Mouse (Mus musculus) CH12.LX (cell line): ENCODE measurements at regions not wholly inside any gene's neighbourhood (a gene's known extent, or its start where the extent isn't known, plus 50 kb on each side); places are given as distances from the start of the nearest gene placed in this dataset.

Experiments
- DNase-seq: peaks from one replicate; pipeline ENCODE4 v3.0.0-alpha.2; 2013; ENCODE audit errors: extremely low read depth
- H3K27ac ChIP-seq: 2 replicates; pipeline ENCODE4 v1.5.1; 2012; ENCODE audit warnings: low read depth, mild to moderate bottlenecking, control low read depth, moderate library complexity; ENCODE audit not compliant: insufficient read depth
- H3K27me3 ChIP-seq: replicated peaks from 2 replicates; pipeline ENCODE3; 2012; ENCODE audit warnings: inconsistent platforms
- H3K36me3 ChIP-seq, 2 experiments: replicated peaks in 1 of 2; 2 replicates each; pipeline versions ENCODE3 to v1.6.1; 2012; ENCODE audit warnings: inconsistent platforms in 1 of 2, low read length in 1 of 2, mild to moderate bottlenecking in 1 of 2, mixed read lengths in 1 of 2, moderate library complexity in 1 of 2; ENCODE audit not compliant: control insufficient read depth in 1 of 2, insufficient read depth in 1 of 2
- H3K4me1 ChIP-seq, 2 experiments: 2 replicates each; pipeline ENCODE4 v1.6.1; 2012; ENCODE audit warnings: inconsistent platforms in 1 of 2, moderate library complexity in 1 of 2; ENCODE audit not compliant: insufficient read depth in 2 of 2, control insufficient read depth in 1 of 2
- H3K4me2 ChIP-seq: 2 replicates; pipeline ENCODE4 v1.6.1; 2012; ENCODE audit warnings: low read depth, mild to moderate bottlenecking, control low read depth; ENCODE audit not compliant: poor library complexity, insufficient read depth, severe bottlenecking
- H3K4me3 ChIP-seq, 3 experiments: fragments of 150-350 bp in 1 of 3; sonication (generic) in 1 of 3; replicated peaks in 1 of 3; 2 replicates each; pipeline versions ENCODE3 to v1.5.1; 2011 to 2012; ENCODE audit warnings: low read depth in 2 of 3, low read length in 2 of 3, mild to moderate bottlenecking in 2 of 3, moderate library complexity in 2 of 3, control low read depth in 1 of 3, improper control_type of control experiment in 1 of 3, inconsistent platforms in 1 of 3, mixed read lengths in 1 of 3; ENCODE audit not compliant: poor library complexity in 1 of 3
- H3K79me2 ChIP-seq: replicated peaks from 2 replicates; pipeline ENCODE4 v1.6.1; 2012; ENCODE audit warnings: mild to moderate bottlenecking, moderate library complexity; ENCODE audit not compliant: control insufficient read depth, poor library complexity, insufficient read depth, severe bottlenecking; ENCODE audit errors: extremely low read depth
- H3K9ac ChIP-seq: 2 replicates; pipeline ENCODE4 v1.6.1; 2012; ENCODE audit warnings: low read depth, mild to moderate bottlenecking, control low read depth, moderate library complexity; ENCODE audit not compliant: insufficient read depth
- H3K9me3 ChIP-seq: replicated peaks from 2 replicates; pipeline ENCODE3; 2012; ENCODE audit warnings: low read length, inconsistent platforms, mixed read lengths
- CHD1 ChIP-seq: IDR thresholded peaks from 2 replicates; pipeline ENCODE4 v1.6.1; 2012; ENCODE audit warnings: low read depth, low read length, improper control_type of control experiment, inconsistent platforms
- CHD2 ChIP-seq: IDR thresholded peaks from 2 replicates; pipeline ENCODE4 v1.6.1; 2011; ENCODE audit warnings: low read length, improper control_type of control experiment
- CTCF ChIP-seq, 2 experiments: IDR thresholded peaks in 1 of 2; conservative IDR thresholded peaks in 1 of 2; 2 replicates each; pipeline ENCODE4 v1.5.1; 2011 to 2012; ENCODE audit warnings: low read depth in 2 of 2, low read length in 2 of 2, improper control_type of control experiment in 1 of 2, inconsistent platforms in 1 of 2, mild to moderate bottlenecking in 1 of 2, moderate library complexity in 1 of 2
- MAZ ChIP-seq: IDR thresholded peaks from 2 replicates; pipeline ENCODE4 v1.6.1; 2012; ENCODE audit warnings: low read depth, mild to moderate bottlenecking, inconsistent platforms, low read length, improper control_type of control experiment, moderate library complexity
- MEF2A ChIP-seq: IDR thresholded peaks from 2 replicates; pipeline ENCODE4 v1.6.1; 2014; ENCODE audit warnings: low read depth, mild to moderate bottlenecking, inconsistent platforms, low read length, improper control_type of control experiment, borderline replicate concordance
- NRF1 ChIP-seq: IDR thresholded peaks from 2 replicates; pipeline ENCODE4 v1.6.1; 2014; ENCODE audit warnings: low read depth, mild to moderate bottlenecking, inconsistent platforms, low read length, improper control_type of control experiment, moderate library complexity
- PAX5 ChIP-seq: IDR thresholded peaks from 2 replicates; pipeline ENCODE4 v1.6.1; 2012; ENCODE audit warnings: low read length, inconsistent platforms, mixed read lengths
- POLR2A ChIP-seq: IDR thresholded peaks from 2 replicates; pipeline ENCODE4 v1.6.1; 2011; ENCODE audit warnings: low read depth, mild to moderate bottlenecking, improper control_type of control experiment, low read length
- RCOR1 ChIP-seq: conservative IDR thresholded peaks from 2 replicates; pipeline ENCODE4 v1.6.1; 2012; ENCODE audit warnings: low read depth, mild to moderate bottlenecking, inconsistent platforms, low read length, improper control_type of control experiment
- SIN3A ChIP-seq: IDR thresholded peaks from 2 replicates; pipeline ENCODE4 v1.6.1; 2012; ENCODE audit warnings: low read length, improper control_type of control experiment, inconsistent platforms
- TBP ChIP-seq: conservative IDR thresholded peaks from 2 replicates; pipeline ENCODE4 v1.6.1; 2011; ENCODE audit warnings: low read depth, low read length, improper control_type of control experiment
- TCF12 ChIP-seq: IDR thresholded peaks from 2 replicates; pipeline ENCODE4 v1.6.1; 2014; ENCODE audit warnings: low read depth, mild to moderate bottlenecking, inconsistent platforms, low read length, improper control_type of control experiment
- UBTF ChIP-seq: IDR thresholded peaks from 2 replicates; pipeline ENCODE4 v1.6.1; 2012; ENCODE audit warnings: low read depth, mild to moderate bottlenecking, inconsistent platforms, low read length, improper control_type of control experiment, moderate library complexity
- ZKSCAN1 ChIP-seq: IDR thresholded peaks from 2 replicates; pipeline ENCODE4 v1.6.1; 2012; ENCODE audit warnings: low read depth, inconsistent platforms, low read length, improper control_type of control experiment, borderline replicate concordance
- ZMIZ1 ChIP-seq: IDR thresholded peaks from 2 replicates; pipeline ENCODE4 v1.6.1; 2012; ENCODE audit warnings: low read depth, mild to moderate bottlenecking, inconsistent platforms, low read length, improper control_type of control experiment
- dilution Hi-C: fragments of 300-500 bp; cut with MboI; formaldehyde crosslinking; loops from 2 replicates; pipeline ENCODE4 v1.14.3; 2020; ENCODE audit warnings: low sequenced_read_pairs; ENCODE audit not compliant: extremely low pct_unique_long_range_greater_than_20kb, extremely low pct_ligation_motif_present
- in situ Hi-C: fragments of 300-500 bp; cut with MboI; formaldehyde crosslinking; loops from 3 replicates; pipeline ENCODE4 v1.14.3; 2019; ENCODE audit warnings: low sequenced_read_pairs, low pct_ligation_motif_present, low pct_unique_long_range_greater_than_20kb, mixed read lengths

GRCm38 (mm10) chr8:10754232-10754985, 253.8 kb downstream of the Irs2 start:
- no peak overlapping the region for H3K27ac ChIP-seq
- no peaks in the 10 kb centered on the region for H3K79me2 ChIP-seq
- no peaks in the 10 kb centered on the region for H3K27me3 ChIP-seq
- H3K9ac ChIP-seq = no peak overlapping the region
- dilution Hi-C loops = no loop called here
- no peaks in the 10 kb centered on the region for H3K36me3 ChIP-seq
- DNase-seq = no peak
- in situ Hi-C loops = no loop called here
- peaks cover 2 to 4% of the 10 kb centered on the region in 2 experiments; a peak in 3 of 4 replicates for H3K4me1 ChIP-seq
- no peak for TF ChIP-seq CTCF (conservative IDR thresholded peaks at IDR 0.05 in 1 of 2, IDR thresholded peaks at IDR 0.05 in 1 of 2; ENCODE audit: low read depth in 2 of 2, low read length in 2 of 2)
- no peak overlapping the region for H3K4me3 ChIP-seq
- no peak overlapping the region for H3K4me2 ChIP-seq
- no peaks in the 10 kb centered on the region for H3K9me3 ChIP-seq

DNA sequence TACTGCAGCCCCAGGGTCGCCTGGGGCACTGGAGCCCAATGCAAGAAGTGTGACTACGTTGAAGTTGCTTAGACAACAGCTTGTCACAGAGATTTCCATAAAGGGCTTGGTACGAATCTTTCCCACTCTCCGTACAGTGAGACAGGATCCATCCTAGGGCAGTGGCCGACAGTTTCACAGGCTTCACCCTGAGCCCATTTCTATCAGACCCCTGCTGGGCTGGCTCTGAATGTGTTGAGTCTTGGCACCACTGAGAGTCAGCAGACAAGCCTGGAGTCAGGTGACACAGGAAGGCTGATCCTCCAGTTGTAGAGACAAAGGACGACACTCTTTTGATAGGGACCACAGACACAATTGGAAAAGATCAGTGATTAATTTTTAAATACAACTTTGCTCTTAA, 255.2 kb downstream of the Irs2 start:
- H3K79me2 ChIP-seq = no peaks in the 10 kb centered on the region
- in situ Hi-C loops = no loop called here
- H3K9me3 ChIP-seq = no peaks in the 10 kb centered on the region
- no peaks in the 10 kb centered on the region for H3K4me1 ChIP-seq
- DNase-seq = no peak
- TF ChIP-seq RCOR1 (no peak), NRF1 (no peak), TBP (no peak), ZMIZ1 (no peak), MEF2A (no peak), PAX5 (no peak), CTCF (conservative IDR thresholded peaks at IDR 0.05 in 1 of 2, IDR thresholded peaks at IDR 0.05 in 1 of 2; ENCODE audit: low read depth in 2 of 2, low read length in 2 of 2) (no peak), MAZ (no peak), ZKSCAN1 (no peak), TCF12 (no peak), SIN3A (no peak), UBTF (no peak), CHD1 (no peak), CHD2 (no peak)
- TF ChIP-seq, all 38 proteins: peak for 0
- Histone ChIP-seq H3K27ac (no peak overlapping the region), H3K9ac (no peak overlapping the region), H3K4me2 (no peak overlapping the region), H3K36me3 (no peaks in the 10 kb centered on the region), H3K4me3 (no peak overlapping the region), H3K27me3 (no peaks in the 10 kb centered on the region)
- dilution Hi-C loops = no loop called here

DNA sequence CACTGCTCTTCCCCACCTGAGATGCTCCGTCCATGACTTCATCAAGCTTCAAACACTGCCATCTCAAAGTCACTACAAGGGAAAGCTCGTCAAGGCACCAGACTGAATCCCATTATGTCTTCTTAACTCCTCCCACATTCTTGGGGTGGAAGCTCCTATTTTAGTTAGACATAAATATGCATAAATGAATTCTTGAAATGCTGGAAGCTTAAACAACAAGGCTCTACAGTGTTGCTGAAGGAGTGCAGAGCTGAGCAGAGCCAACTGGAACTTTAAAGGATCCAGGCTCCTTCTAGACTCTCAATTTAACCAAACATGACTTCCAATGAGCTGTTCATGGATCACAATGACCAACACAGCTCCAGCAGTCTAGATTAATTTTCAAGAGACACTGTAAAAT, 261.1 kb downstream of the Irs2 start:
- Histone ChIP-seq H3K4me3 (no peak overlapping the region), H3K9ac (no peak overlapping the region), H3K9me3 (peaks cover 2% of the 10 kb centered on the region), H3K36me3 (peaks cover 0 to 3% of the 10 kb centered on the region in 2 experiments), H3K27me3 (no peaks in the 10 kb centered on the region), H3K27ac (no peak overlapping the region), H3K4me1 (no peaks in the 10 kb centered on the region), H3K4me2 (no peak overlapping the region)
- dilution Hi-C loops = no loop called here
- no peak for DNase-seq
- in situ Hi-C loops = no loop called here
- TF ChIP-seq POLR2A = no peak
- TF ChIP-seq, all 38 proteins: peak for 0
- H3K79me2 ChIP-seq = no peaks in the 10 kb centered on the region
